Mouse (Mus musculus): Measurements from ENCODE around the gene Fbxo48. TPM values are rescaled to one million over a fixed set of nuclear protein-coding genes. Genes with fewer than 3 reads are reported as not detected.

Fbxo48 gene
- total RNA-seq (2014; fragmentation: Nextera tagmentation) (34.1 and 48.9 TPM in 2 replicates), total RNA-seq (2017) (16.0 and 18.7 TPM in 2 replicates), polyA plus RNA-seq (2012) (0.76 and 1.3 TPM in 2 replicates)

GRCm38 (mm10) chr11:16950976-16951760, at the start of gene Fbxo48:
Gene Fbxo48, plus strand, starts transcription at chr11:16951375.
- TF ChIP-seq TAL1 (conservative IDR thresholded peaks at IDR 0.05; ENCODE audit: low read depth, low read length) (no peak), CTCF (IDR thresholded peaks at IDR 0.05; ENCODE audit: low read depth, low read length) (no peak)
- Histone ChIP-seq H3K4me3 (ENCODE audit: low read depth, low read length) (peak within 1 kb of the TSS; percentile 85), H3K4me1 (ENCODE audit: insufficient read depth, low read depth, low read length) (peaks cover 39% of the 10 kb centered on the region), H3K36me3 (replicated peaks) (peaks cover 18% of the 10 kb centered on the region), H3K27me3 (ENCODE audit: insufficient read depth, low read length) (no peaks in the 10 kb centered on the region), H3K9me3 (replicated peaks) (no peaks in the 10 kb centered on the region)
- ATAC-seq (ENCODE audit: extremely low read depth, insufficient number of reproducible peaks, low FRiP score, poor library complexity, severe bottlenecking) (peak; percentile 96), DNase-seq (ENCODE audit: low spot score) (peak; percentile 66)

GRCm38 (mm10) chr11:16904302-16905011, 46.7 kb upstream of the Fbxo48 start:
- DNase-seq (ENCODE audit: low spot score) (no peak), ATAC-seq (ENCODE audit: extremely low read depth, insufficient number of reproducible peaks, low FRiP score, poor library complexity, severe bottlenecking) (no peak)
- Histone ChIP-seq H3K27me3 (ENCODE audit: insufficient read depth, low read length) (peaks cover 8% of the 10 kb centered on the region), H3K9me3 (replicated peaks) (no peaks in the 10 kb centered on the region), H3K36me3 (replicated peaks) (no peaks in the 10 kb centered on the region), H3K4me3 (ENCODE audit: low read depth, low read length) (no peak overlapping the region), H3K4me1 (ENCODE audit: insufficient read depth, low read depth, low read length) (no peaks in the 10 kb centered on the region)
- no peak for TF ChIP-seq GATA1 (IDR thresholded peaks at IDR 0.05; ENCODE audit: borderline replicate concordance, low read length)
- TF ChIP-seq TAL1 (conservative IDR thresholded peaks at IDR 0.05; ENCODE audit: low read depth, low read length) = no peak
- no peak for TF ChIP-seq CTCF (IDR thresholded peaks at IDR 0.05; ENCODE audit: low read depth, low read length)
- no peak for TF ChIP-seq GATA2 (IDR thresholded peaks at IDR 0.05; ENCODE audit: borderline replicate concordance, low read depth, low read length)
- TF ChIP-seq POLR2AphosphoS5 (IDR thresholded peaks at IDR 0.05; ENCODE audit: insufficient replicate concordance, low read depth, low read length) = no peak

- Histone ChIP-seq H3K27me3 (ENCODE audit: insufficient read depth, low read length) (peaks cover 8% of the 10 kb centered on the region), H3K4me3 (ENCODE audit: low read depth, low read length) (no peak overlapping the region), H3K4me1 (ENCODE audit: insufficient read depth, low read depth, low read length) (no peaks in the 10 kb centered on the region), H3K36me3 (replicated peaks) (no peaks in the 10 kb centered on the region), H3K9me3 (replicated peaks) (no peaks in the 10 kb centered on the region)
- no peak for TF ChIP-seq POLR2AphosphoS5 (IDR thresholded peaks at IDR 0.05; ENCODE audit: insufficient replicate concordance, low read depth, low read length)
- no peak for TF ChIP-seq GATA2 (IDR thresholded peaks at IDR 0.05; ENCODE audit: borderline replicate concordance, low read depth, low read length)
- no peak for TF ChIP-seq CTCF (IDR thresholded peaks at IDR 0.05; ENCODE audit: low read depth, low read length)
- no peak for TF ChIP-seq GATA1 (IDR thresholded peaks at IDR 0.05; ENCODE audit: borderline replicate concordance, low read length)
- no peak for TF ChIP-seq TAL1 (conservative IDR thresholded peaks at IDR 0.05; ENCODE audit: low read depth, low read length)
- DNase-seq (ENCODE audit: low spot score) (no peak), ATAC-seq (ENCODE audit: extremely low read depth, insufficient number of reproducible peaks, low FRiP score, poor library complexity, severe bottlenecking) (no peak)
Measured at GRCm38 (mm10) chr11:16905012-16905332, 46.2 kb upstream of the Fbxo48 start.

- peaks cover 8% of the 10 kb centered on the region for H3K27me3 ChIP-seq (ENCODE audit: insufficient read depth, low read length)
- no peaks in the 10 kb centered on the region for H3K36me3 ChIP-seq (replicated peaks)
- ATAC-seq (ENCODE audit: extremely low read depth, insufficient number of reproducible peaks, low FRiP score, poor library complexity, severe bottlenecking) (no peak), DNase-seq (ENCODE audit: low spot score) (no peak)
- no peaks in the 10 kb centered on the region for H3K9me3 ChIP-seq (replicated peaks)
- H3K4me1 ChIP-seq (ENCODE audit: insufficient read depth, low read depth, low read length) = no peaks in the 10 kb centered on the region
- no peak for TF ChIP-seq CTCF (IDR thresholded peaks at IDR 0.05; ENCODE audit: low read depth, low read length)
- no peak for TF ChIP-seq GATA1 (IDR thresholded peaks at IDR 0.05; ENCODE audit: borderline replicate concordance, low read length)
- no peak overlapping the region for H3K4me3 ChIP-seq (ENCODE audit: low read depth, low read length)
Measured at GRCm38 (mm10) chr11:16906530-16906929, 44.6 kb upstream of the Fbxo48 start.

GRCm38 (mm10) chr11:16907517-16908129, 43.6 kb upstream of the Fbxo48 start:
- ATAC-seq (ENCODE audit: extremely low read depth, insufficient number of reproducible peaks, low FRiP score, poor library complexity, severe bottlenecking) (no peak), DNase-seq (ENCODE audit: low spot score) (no peak)
- Histone ChIP-seq H3K36me3 (replicated peaks) (no peaks in the 10 kb centered on the region), H3K9me3 (replicated peaks) (no peaks in the 10 kb centered on the region), H3K27me3 (ENCODE audit: insufficient read depth, low read length) (peaks cover 8% of the 10 kb centered on the region), H3K4me3 (ENCODE audit: low read depth, low read length) (no peak overlapping the region), H3K4me1 (ENCODE audit: insufficient read depth, low read depth, low read length) (no peaks in the 10 kb centered on the region)
- TF ChIP-seq POLR2AphosphoS5 (IDR thresholded peaks at IDR 0.05; ENCODE audit: insufficient replicate concordance, low read depth, low read length) (no peak), GATA2 (IDR thresholded peaks at IDR 0.05; ENCODE audit: borderline replicate concordance, low read depth, low read length) (no peak), CTCF (IDR thresholded peaks at IDR 0.05; ENCODE audit: low read depth, low read length) (no peak), TAL1 (conservative IDR thresholded peaks at IDR 0.05; ENCODE audit: low read depth, low read length) (no peak), GATA1 (IDR thresholded peaks at IDR 0.05; ENCODE audit: borderline replicate concordance, low read length) (no peak)

GRCm38 (mm10) chr11:16914756-16915155, 36.4 kb upstream of the Fbxo48 start:
- TF ChIP-seq TAL1 (conservative IDR thresholded peaks at IDR 0.05; ENCODE audit: low read depth, low read length) (no peak), GATA2 (IDR thresholded peaks at IDR 0.05; ENCODE audit: borderline replicate concordance, low read depth, low read length) (no peak), GATA1 (IDR thresholded peaks at IDR 0.05; ENCODE audit: borderline replicate concordance, low read length) (no peak), CTCF (IDR thresholded peaks at IDR 0.05; ENCODE audit: low read depth, low read length) (no peak), POLR2AphosphoS5 (IDR thresholded peaks at IDR 0.05; ENCODE audit: insufficient replicate concordance, low read depth, low read length) (no peak)

More at GRCm38 (mm10) chr11:16914756-16915155, 36.4 kb upstream of the Fbxo48 start:
- ATAC-seq (ENCODE audit: extremely low read depth, insufficient number of reproducible peaks, low FRiP score, poor library complexity, severe bottlenecking) (no peak), DNase-seq (ENCODE audit: low spot score) (no peak)
- Histone ChIP-seq H3K27me3 (ENCODE audit: insufficient read depth, low read length) (no peaks in the 10 kb centered on the region; the same call in 1 of the 2 replicates), H3K4me1 (ENCODE audit: insufficient read depth, low read depth, low read length) (no peaks in the 10 kb centered on the region), H3K36me3 (replicated peaks) (no peaks in the 10 kb centered on the region), H3K9me3 (replicated peaks) (no peaks in the 10 kb centered on the region), H3K4me3 (ENCODE audit: low read depth, low read length) (no peak overlapping the region)

All from G1E (cell line).